Mouse (Mus musculus): ENCODE data around the gene Zfp385a. TPM values are rescaled to one million over a fixed set of nuclear protein-coding genes. Genes with fewer than 3 reads are reported as not detected.

Gene Zfp385a
- polyA plus RNA-seq, 1 experiment from 2014 or later, result 19.2 TPM

DNA sequence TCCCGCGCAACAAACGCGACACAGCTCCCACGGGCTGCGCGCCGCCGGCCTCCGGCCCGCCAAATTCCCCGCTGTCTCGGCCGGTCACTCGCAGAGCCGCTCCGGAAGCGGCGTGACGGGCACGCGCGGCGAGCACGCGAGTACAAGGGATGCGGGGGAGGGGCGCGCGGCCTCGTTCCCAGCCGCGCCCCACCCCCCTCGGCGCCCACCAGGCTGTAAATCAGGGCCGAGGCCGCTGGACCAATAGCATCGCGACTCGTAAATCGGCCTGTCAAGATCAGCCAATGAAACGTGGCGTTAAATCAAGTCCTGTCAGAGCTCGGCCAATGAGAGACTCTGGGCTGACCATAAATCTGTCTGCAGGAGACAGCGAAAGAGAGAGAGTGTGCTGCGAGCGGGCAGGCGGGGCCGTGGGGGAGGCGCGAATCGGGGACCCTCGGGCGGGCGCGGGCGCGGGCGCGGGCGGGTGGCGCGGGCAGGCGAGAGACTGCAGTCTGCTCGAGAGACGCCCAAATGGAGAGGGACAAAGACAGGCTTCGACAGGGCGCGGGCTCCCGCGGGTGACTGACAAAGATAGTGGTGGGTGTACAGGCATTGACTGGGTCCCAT is 34.7 kb downstream of the Zfp385a start:
- Histone ChIP-seq H3K4me1 (ENCODE audit: control insufficient read depth, insufficient read depth, low read length) (peaks cover 61% of the 10 kb centered on the region), H3K4me3 (ENCODE audit: low read depth, low read length) (peak overlapping the region; percentile 26), H3K9ac (ENCODE audit: low read length) (peak overlapping the region; percentile 72), H3K9me3 (ENCODE audit: control insufficient read depth, low read length) (no peaks in the 10 kb centered on the region), H3K4me2 (ENCODE audit: low read depth, severe bottlenecking) (peak overlapping the region; percentile 66), H3K27me3 (ENCODE audit: control insufficient read depth, insufficient read depth, low read length) (no peaks in the 10 kb centered on the region), H3K27ac (replicated peaks; ENCODE audit: low read depth, low read length) (peak overlapping the region; percentile 98), H3K36me3 (ENCODE audit: control insufficient read depth, insufficient read depth, low read length) (no peaks in the 10 kb centered on the region)
- ATAC-seq (ENCODE audit: insufficient number of reproducible peaks, low FRiP score, low TSS enrichment, low read depth) (peak; percentile 91), DNase-seq (ENCODE audit: low spot score) (peak; percentile 100)
- under 1% methylated on average over 70 of the region's 71 CpGs for WGBS

DNA sequence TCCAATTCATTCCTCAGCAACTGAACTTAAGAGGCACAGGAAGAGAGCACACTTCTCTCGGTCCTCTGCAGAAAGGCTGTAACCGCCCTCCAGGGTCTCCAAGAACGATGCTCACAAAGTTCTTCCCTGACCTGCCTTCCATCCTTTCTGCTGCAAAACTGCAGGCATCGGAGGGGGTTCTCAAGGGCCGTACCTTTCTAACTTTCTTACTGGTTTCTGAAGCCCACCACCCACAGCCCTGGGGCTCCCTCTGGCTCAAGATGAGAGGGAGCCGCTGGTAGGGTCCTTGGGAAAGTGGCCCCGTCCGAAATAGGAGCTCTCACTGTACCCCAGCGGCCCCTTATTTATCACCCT is 35.3 kb downstream of the Zfp385a start:
- Histone ChIP-seq H3K4me3 (ENCODE audit: low read depth, low read length) (peak overlapping the region; percentile 22), H3K27me3 (ENCODE audit: control insufficient read depth, insufficient read depth, low read length) (no peaks in the 10 kb centered on the region), H3K4me2 (ENCODE audit: low read depth, severe bottlenecking) (peak overlapping the region; percentile 66), H3K9me3 (ENCODE audit: control insufficient read depth, low read length) (no peaks in the 10 kb centered on the region), H3K4me1 (ENCODE audit: control insufficient read depth, insufficient read depth, low read length) (peaks cover 66% of the 10 kb centered on the region), H3K27ac (replicated peaks; ENCODE audit: low read depth, low read length) (peak overlapping the region; percentile 98), H3K36me3 (ENCODE audit: control insufficient read depth, insufficient read depth, low read length) (no peaks in the 10 kb centered on the region), H3K9ac (ENCODE audit: low read length) (peak overlapping the region; percentile 72)
- DNase-seq (ENCODE audit: low spot score) (no peak), ATAC-seq (ENCODE audit: insufficient number of reproducible peaks, low FRiP score, low TSS enrichment, low read depth) (peak; percentile 11; the same call in 1 of the 2 replicates)
- WGBS, result under 1% methylated on average over 9 of the region's 9 CpGs

DNA sequence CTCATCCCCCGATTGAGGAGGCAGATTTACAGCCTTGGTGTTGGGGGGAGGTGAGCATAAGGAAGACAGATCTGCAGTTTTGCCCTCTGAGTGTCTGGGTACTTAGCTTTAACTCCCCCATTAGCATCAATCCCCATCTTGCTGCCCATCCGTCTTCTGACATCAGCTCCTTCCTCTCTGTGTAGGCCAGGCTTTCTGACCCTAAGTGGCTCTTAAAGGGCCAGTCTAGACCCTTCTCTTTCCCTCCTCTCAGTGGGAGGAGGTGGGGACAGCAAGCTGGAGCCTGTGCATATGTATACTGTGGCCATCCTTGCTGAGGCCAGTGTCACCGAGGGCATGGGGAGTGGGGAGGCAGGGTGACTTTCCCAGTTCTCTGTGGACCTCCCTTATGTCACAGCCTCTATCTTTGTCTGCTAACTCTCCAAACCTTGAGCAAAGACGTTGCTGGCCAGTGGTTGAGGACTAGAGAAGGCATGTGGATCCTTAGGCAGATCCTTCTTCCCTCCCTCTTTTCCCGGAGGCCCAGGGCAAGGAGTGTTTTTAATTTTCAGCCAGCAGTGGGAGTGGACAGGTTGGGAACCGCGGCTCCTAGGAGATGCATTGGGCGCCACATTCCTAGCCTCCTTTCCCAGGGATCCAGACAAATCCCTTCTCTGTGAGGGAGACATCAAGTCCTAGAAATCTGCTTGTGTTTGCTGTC is 35.8 kb downstream of the Zfp385a start:
- ATAC-seq (ENCODE audit: insufficient number of reproducible peaks, low FRiP score, low TSS enrichment, low read depth) (no peak), DNase-seq (ENCODE audit: low spot score) (peak; percentile 42)
- H3K27me3 ChIP-seq (ENCODE audit: control insufficient read depth, insufficient read depth, low read length), result no peaks in the 10 kb centered on the region
- peak overlapping the region; percentile 98 for H3K27ac ChIP-seq (replicated peaks; ENCODE audit: low read depth, low read length)
- H3K4me2 ChIP-seq (ENCODE audit: low read depth, severe bottlenecking), result peak overlapping the region; percentile 66
- peak overlapping the region; percentile 22 for H3K4me3 ChIP-seq (ENCODE audit: low read depth, low read length)
- no peaks in the 10 kb centered on the region for H3K36me3 ChIP-seq (ENCODE audit: control insufficient read depth, insufficient read depth, low read length)
- H3K9me3 ChIP-seq (ENCODE audit: control insufficient read depth, low read length), result no peaks in the 10 kb centered on the region
- WGBS, result 2% methylated on average over 8 of the region's 8 CpGs
- peaks cover 72% of the 10 kb centered on the region for H3K4me1 ChIP-seq (ENCODE audit: control insufficient read depth, insufficient read depth, low read length)
- peak overlapping the region; percentile 72 for H3K9ac ChIP-seq (ENCODE audit: low read length)

DNA sequence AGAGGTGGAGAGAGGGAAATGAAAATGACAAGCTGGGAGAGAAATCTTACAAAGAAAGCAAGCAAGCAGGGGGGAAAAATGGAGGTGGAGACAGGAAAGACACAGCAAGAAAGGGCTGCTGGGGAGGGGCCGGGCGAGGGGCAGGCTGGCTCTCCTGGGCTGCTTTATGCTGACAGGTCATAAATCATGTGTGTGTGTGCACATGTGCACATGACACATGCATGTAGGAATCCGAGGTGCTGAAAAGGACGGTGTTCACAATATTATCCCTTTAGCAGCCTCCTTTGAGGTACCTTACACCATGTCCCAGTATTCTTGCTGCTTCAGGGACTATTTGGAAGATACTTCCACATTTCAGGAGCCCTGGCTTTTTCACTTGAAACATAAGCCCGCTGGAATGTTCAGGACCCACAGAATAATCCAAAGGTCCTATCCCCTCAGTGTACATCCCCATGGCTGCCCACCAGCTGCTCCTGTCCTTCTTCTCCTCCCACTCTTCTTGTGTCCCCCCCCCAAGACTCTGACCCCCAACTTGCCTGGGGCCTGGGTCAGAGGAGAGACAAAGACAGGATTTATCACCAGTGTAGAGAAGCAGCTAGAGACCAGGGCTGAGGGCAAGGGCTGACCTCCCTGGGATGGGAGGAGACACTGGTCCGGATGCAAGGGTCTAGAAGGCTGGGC is 37.4 kb downstream of the Zfp385a start:
- 0 out of 2 replicates have a peak, but pooled peaks have one; percentile 22 for ATAC-seq (ENCODE audit: insufficient number of reproducible peaks, low FRiP score, low TSS enrichment, low read depth)

GRCm38 (mm10) chr15:103301547-103302340 is 38.1 kb downstream of the Zfp385a start:
- peak overlapping the region; percentile 43; the same call in 1 of the 2 replicates for H3K9ac ChIP-seq (ENCODE audit: low read length)
- H3K9me3 ChIP-seq (ENCODE audit: control insufficient read depth, low read length), result no peaks in the 10 kb centered on the region
- ATAC-seq (ENCODE audit: insufficient number of reproducible peaks, low FRiP score, low TSS enrichment, low read depth), result no peak
- no peak overlapping the region for H3K4me3 ChIP-seq (ENCODE audit: low read depth, low read length)
- H3K4me2 ChIP-seq (ENCODE audit: low read depth, severe bottlenecking), result peak overlapping the region; percentile 29
- peak; percentile 63 for DNase-seq (ENCODE audit: low spot score)
- H3K4me1 ChIP-seq (ENCODE audit: control insufficient read depth, insufficient read depth, low read length), result peaks cover 88% of the 10 kb centered on the region
- no peaks in the 10 kb centered on the region for H3K36me3 ChIP-seq (ENCODE audit: control insufficient read depth, insufficient read depth, low read length)
- H3K27me3 ChIP-seq (ENCODE audit: control insufficient read depth, insufficient read depth, low read length), result no peaks in the 10 kb centered on the region
- peak overlapping the region; percentile 98 for H3K27ac ChIP-seq (replicated peaks; ENCODE audit: low read depth, low read length)
- WGBS, result 5% methylated on average over 5 of the region's 5 CpGs

More for the DNA sequence above, 37.4 kb downstream of the Zfp385a start:
- Histone ChIP-seq H3K9me3 (ENCODE audit: control insufficient read depth, low read length) (no peaks in the 10 kb centered on the region), H3K27ac (replicated peaks; ENCODE audit: low read depth, low read length) (peak overlapping the region; percentile 98), H3K4me3 (ENCODE audit: low read depth, low read length) (no peak overlapping the region), H3K9ac (ENCODE audit: low read length) (peak overlapping the region; percentile 39; the same call in 1 of the 2 replicates), H3K27me3 (ENCODE audit: control insufficient read depth, insufficient read depth, low read length) (no peaks in the 10 kb centered on the region), H3K36me3 (ENCODE audit: control insufficient read depth, insufficient read depth, low read length) (no peaks in the 10 kb centered on the region), H3K4me1 (ENCODE audit: control insufficient read depth, insufficient read depth, low read length) (peaks cover 85% of the 10 kb centered on the region), H3K4me2 (ENCODE audit: low read depth, severe bottlenecking) (0 out of 2 replicates have a peak overlapping the region, but pooled peaks have one; percentile 3)
- 4% methylated on average over 6 of the region's 6 CpGs for WGBS
- DNase-seq (ENCODE audit: low spot score), result peak; percentile 82

- DNase-seq (ENCODE audit: low spot score), result peak; percentile 82
- Histone ChIP-seq H3K9me3 (ENCODE audit: control insufficient read depth, low read length) (no peaks in the 10 kb centered on the region), H3K4me2 (ENCODE audit: low read depth, severe bottlenecking) (peak overlapping the region; percentile 41; the same call in 1 of the 2 replicates), H3K9ac (ENCODE audit: low read length) (peak overlapping the region; percentile 47; the same call in 1 of the 2 replicates), H3K27me3 (ENCODE audit: control insufficient read depth, insufficient read depth, low read length) (no peaks in the 10 kb centered on the region), H3K4me3 (ENCODE audit: low read depth, low read length) (no peak overlapping the region), H3K4me1 (ENCODE audit: control insufficient read depth, insufficient read depth, low read length) (peaks cover 89% of the 10 kb centered on the region), H3K36me3 (ENCODE audit: control insufficient read depth, insufficient read depth, low read length) (no peaks in the 10 kb centered on the region), H3K27ac (replicated peaks; ENCODE audit: low read depth, low read length) (peak overlapping the region; percentile 98)
- no peak for ATAC-seq (ENCODE audit: insufficient number of reproducible peaks, low FRiP score, low TSS enrichment, low read depth)
- WGBS, result 6% methylated on average over 2 of the region's 2 CpGs
These were observed 38.8 kb downstream of the Zfp385a start for GRCm38 (mm10) chr15:103301046-103301445.

DNA sequence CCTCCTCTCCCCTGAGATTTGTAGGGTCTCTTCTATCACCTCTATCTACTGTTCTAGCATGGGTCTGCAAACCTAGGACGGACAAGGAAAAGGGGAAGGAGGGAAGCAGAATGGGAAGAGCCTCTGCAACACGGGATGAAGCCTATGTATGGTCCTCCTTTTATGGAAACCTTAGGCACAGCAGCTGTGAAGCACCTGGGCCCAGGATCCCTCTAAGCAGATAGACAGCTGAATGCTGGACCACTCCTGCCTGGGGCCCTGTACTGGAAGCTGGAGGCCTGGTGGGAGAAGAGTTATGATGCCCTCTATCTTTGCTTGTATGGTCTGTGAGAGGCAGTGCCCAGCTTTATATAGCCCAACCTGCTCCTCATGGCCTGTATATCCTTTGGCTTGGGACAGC is 39.3 kb downstream of the Zfp385a start:
- WGBS, result 3% methylated on average over 2 of the region's 2 CpGs
- Histone ChIP-seq H3K27ac (replicated peaks; ENCODE audit: low read depth, low read length) (peak overlapping the region; percentile 98), H3K36me3 (ENCODE audit: control insufficient read depth, insufficient read depth, low read length) (no peaks in the 10 kb centered on the region), H3K9me3 (ENCODE audit: control insufficient read depth, low read length) (no peaks in the 10 kb centered on the region), H3K9ac (ENCODE audit: low read length) (peak overlapping the region; percentile 47; the same call in 1 of the 2 replicates), H3K4me3 (ENCODE audit: low read depth, low read length) (peak overlapping the region; percentile 12; the same call in 1 of the 2 replicates), H3K4me2 (ENCODE audit: low read depth, severe bottlenecking) (peak overlapping the region; percentile 41), H3K4me1 (ENCODE audit: control insufficient read depth, insufficient read depth, low read length) (peaks cover 89% of the 10 kb centered on the region), H3K27me3 (ENCODE audit: control insufficient read depth, insufficient read depth, low read length) (no peaks in the 10 kb centered on the region)
- DNase-seq (ENCODE audit: low spot score) (peak; percentile 63), ATAC-seq (ENCODE audit: insufficient number of reproducible peaks, low FRiP score, low TSS enrichment, low read depth) (no peak)
